Mouse (Mus musculus) CH12.LX (cell line): Measurements from ENCODE around the gene Cmya5. TPM values are rescaled to one million over a fixed set of nuclear protein-coding genes. Genes with fewer than 3 reads are reported as not detected.

Experiments
- DNase-seq: peaks from one replicate; pipeline ENCODE4 v3.0.0-alpha.2; 2013; ENCODE audit errors: extremely low read depth
- H3K27ac ChIP-seq: 2 replicates; pipeline ENCODE4 v1.5.1; 2012; ENCODE audit warnings: low read depth, mild to moderate bottlenecking, control low read depth, moderate library complexity; ENCODE audit not compliant: insufficient read depth
- H3K27me3 ChIP-seq: replicated peaks from 2 replicates; pipeline ENCODE3; 2012; ENCODE audit warnings: inconsistent platforms
- H3K36me3 ChIP-seq, 2 experiments: replicated peaks in 1 of 2; 2 replicates each; pipeline versions ENCODE3 to v1.6.1; 2012; ENCODE audit warnings: inconsistent platforms in 1 of 2, low read length in 1 of 2, mild to moderate bottlenecking in 1 of 2, mixed read lengths in 1 of 2, moderate library complexity in 1 of 2; ENCODE audit not compliant: control insufficient read depth in 1 of 2, insufficient read depth in 1 of 2
- H3K4me1 ChIP-seq, 2 experiments: 2 replicates each; pipeline ENCODE4 v1.6.1; 2012; ENCODE audit warnings: inconsistent platforms in 1 of 2, moderate library complexity in 1 of 2; ENCODE audit not compliant: insufficient read depth in 2 of 2, control insufficient read depth in 1 of 2
- H3K4me2 ChIP-seq: 2 replicates; pipeline ENCODE4 v1.6.1; 2012; ENCODE audit warnings: low read depth, mild to moderate bottlenecking, control low read depth; ENCODE audit not compliant: poor library complexity, insufficient read depth, severe bottlenecking
- H3K4me3 ChIP-seq, 3 experiments: fragments of 150-350 bp in 1 of 3; sonication (generic) in 1 of 3; replicated peaks in 1 of 3; 2 replicates each; pipeline versions ENCODE3 to v1.5.1; 2011 to 2012; ENCODE audit warnings: low read depth in 2 of 3, low read length in 2 of 3, mild to moderate bottlenecking in 2 of 3, moderate library complexity in 2 of 3, control low read depth in 1 of 3, improper control_type of control experiment in 1 of 3, inconsistent platforms in 1 of 3, mixed read lengths in 1 of 3; ENCODE audit not compliant: poor library complexity in 1 of 3
- H3K79me2 ChIP-seq: replicated peaks from 2 replicates; pipeline ENCODE4 v1.6.1; 2012; ENCODE audit warnings: mild to moderate bottlenecking, moderate library complexity; ENCODE audit not compliant: control insufficient read depth, poor library complexity, insufficient read depth, severe bottlenecking; ENCODE audit errors: extremely low read depth
- H3K9ac ChIP-seq: 2 replicates; pipeline ENCODE4 v1.6.1; 2012; ENCODE audit warnings: low read depth, mild to moderate bottlenecking, control low read depth, moderate library complexity; ENCODE audit not compliant: insufficient read depth
- H3K9me3 ChIP-seq: replicated peaks from 2 replicates; pipeline ENCODE3; 2012; ENCODE audit warnings: low read length, inconsistent platforms, mixed read lengths
- BHLHE40 ChIP-seq: IDR thresholded peaks from 2 replicates; pipeline ENCODE4 v1.6.1; 2011; ENCODE audit warnings: mild to moderate bottlenecking, low read depth, low read length, improper control_type of control experiment
- CHD1 ChIP-seq: IDR thresholded peaks from 2 replicates; pipeline ENCODE4 v1.6.1; 2012; ENCODE audit warnings: low read depth, low read length, improper control_type of control experiment, inconsistent platforms
- CHD2 ChIP-seq: IDR thresholded peaks from 2 replicates; pipeline ENCODE4 v1.6.1; 2011; ENCODE audit warnings: low read length, improper control_type of control experiment
- CTCF ChIP-seq, 2 experiments: IDR thresholded peaks in 1 of 2; conservative IDR thresholded peaks in 1 of 2; 2 replicates each; pipeline ENCODE4 v1.5.1; 2011 to 2012; ENCODE audit warnings: low read depth in 2 of 2, low read length in 2 of 2, improper control_type of control experiment in 1 of 2, inconsistent platforms in 1 of 2, mild to moderate bottlenecking in 1 of 2, moderate library complexity in 1 of 2
- E2F4 ChIP-seq: IDR thresholded peaks from 2 replicates; pipeline ENCODE4 v1.6.1; 2011; ENCODE audit warnings: low read depth, low read length, improper control_type of control experiment; ENCODE audit not compliant: insufficient replicate concordance
- ELF1 ChIP-seq: IDR thresholded peaks from 2 replicates; pipeline ENCODE4 v1.6.1; 2014; ENCODE audit warnings: low read depth, mild to moderate bottlenecking, inconsistent platforms, low read length, improper control_type of control experiment
- HCFC1 ChIP-seq: IDR thresholded peaks from 2 replicates; pipeline ENCODE4 v1.6.1; 2012; ENCODE audit warnings: low read depth, mild to moderate bottlenecking, inconsistent platforms, low read length, improper control_type of control experiment
- JUN ChIP-seq: IDR thresholded peaks from 2 replicates; pipeline ENCODE4 v1.6.1; 2011; ENCODE audit warnings: low read depth, mild to moderate bottlenecking, low read length, improper control_type of control experiment, moderate library complexity; ENCODE audit not compliant: insufficient read depth
- KAT2A ChIP-seq: IDR thresholded peaks from 2 replicates; pipeline ENCODE4 v1.6.1; 2012; ENCODE audit warnings: low read length, improper control_type of control experiment, inconsistent platforms; ENCODE audit not compliant: insufficient replicate concordance
- MAFK ChIP-seq: IDR thresholded peaks from 2 replicates; pipeline ENCODE4 v1.6.1; 2011; ENCODE audit warnings: low read length, improper control_type of control experiment; ENCODE audit not compliant: insufficient replicate concordance
- MEF2A ChIP-seq: IDR thresholded peaks from 2 replicates; pipeline ENCODE4 v1.6.1; 2014; ENCODE audit warnings: low read depth, mild to moderate bottlenecking, inconsistent platforms, low read length, improper control_type of control experiment, borderline replicate concordance
- MXI1 ChIP-seq: IDR thresholded peaks from 2 replicates; pipeline ENCODE4 v1.6.1; 2011; ENCODE audit warnings: mild to moderate bottlenecking, low read depth, low read length, improper control_type of control experiment
- NELFE ChIP-seq: IDR thresholded peaks from 2 replicates; pipeline ENCODE4 v1.6.1; 2011; ENCODE audit warnings: low read depth, low read length, improper control_type of control experiment
- NRF1 ChIP-seq: IDR thresholded peaks from 2 replicates; pipeline ENCODE4 v1.6.1; 2014; ENCODE audit warnings: low read depth, mild to moderate bottlenecking, inconsistent platforms, low read length, improper control_type of control experiment, moderate library complexity
- POLR2A ChIP-seq: IDR thresholded peaks from 2 replicates; pipeline ENCODE4 v1.6.1; 2011; ENCODE audit warnings: low read depth, mild to moderate bottlenecking, improper control_type of control experiment, low read length
- POLR2AphosphoS2 ChIP-seq: IDR thresholded peaks from 2 replicates; pipeline ENCODE4 v1.6.1; 2011; ENCODE audit warnings: low read depth, low read length, improper control_type of control experiment
- SIN3A ChIP-seq: IDR thresholded peaks from 2 replicates; pipeline ENCODE4 v1.6.1; 2012; ENCODE audit warnings: low read length, improper control_type of control experiment, inconsistent platforms
- SMC3 ChIP-seq: IDR thresholded peaks from 2 replicates; pipeline ENCODE4 v1.6.1; 2011; ENCODE audit warnings: low read depth, low read length, improper control_type of control experiment
- USF1 ChIP-seq: IDR thresholded peaks from 2 replicates; pipeline ENCODE4 v1.6.1; 2014; ENCODE audit warnings: low read depth, mild to moderate bottlenecking, inconsistent platforms, low read length, improper control_type of control experiment
- ZC3H11A ChIP-seq: IDR thresholded peaks from 2 replicates; pipeline ENCODE4 v1.6.1; 2012; ENCODE audit warnings: low read depth, mild to moderate bottlenecking, inconsistent platforms, low read length, improper control_type of control experiment
- ZNF384 ChIP-seq: IDR thresholded peaks from 2 replicates; pipeline ENCODE4 v1.6.1; 2012; ENCODE audit warnings: low read depth, low read length, improper control_type of control experiment, inconsistent platforms
- dilution Hi-C: fragments of 300-500 bp; cut with MboI; formaldehyde crosslinking; loops from 2 replicates; pipeline ENCODE4 v1.14.3; 2020; ENCODE audit warnings: low sequenced_read_pairs; ENCODE audit not compliant: extremely low pct_unique_long_range_greater_than_20kb, extremely low pct_ligation_motif_present
- in situ Hi-C: fragments of 300-500 bp; cut with MboI; formaldehyde crosslinking; loops from 3 replicates; pipeline ENCODE4 v1.14.3; 2019; ENCODE audit warnings: low sequenced_read_pairs, low pct_ligation_motif_present, low pct_unique_long_range_greater_than_20kb, mixed read lengths
- polyA plus RNA-seq: library from polyadenylated mRNA; unstranded; fragments of >175 nt; gene quantifications from 2 replicates; pipeline ENCODE4 v1.2.1, GENCODE M21; 2012; ENCODE audit warnings: low read depth; ENCODE audit not compliant: insufficient read length
- total RNA-seq, 2 experiments: library from RNA; depleted of rRNA; stranded (reverse); fragments of 300-350 nt in 1 of 2; fragments of >200 nt in 1 of 2; gene quantifications; 2 replicates each; pipeline ENCODE4 v1.2.3; 2012 to 2014

Gene Cmya5
- total and polyA plus RNA-seq, 3 experiments = 0.19 to 0.59 (median 0.34) TPM

- no peak for DNase-seq
- H3K79me2 ChIP-seq = no peaks in the 10 kb centered on the region
Observed at GRCm38 (mm10) chr13:93143819-93144283, 673 bp downstream of the Cmya5 start.

GRCm38 (mm10) chr13:93141184-93141583, 3.3 kb downstream of the Cmya5 start:
- no peak for DNase-seq
- in situ Hi-C loops = no loop called here
- Histone ChIP-seq H3K4me3 (no peak overlapping the region), H3K4me1 (no peaks in the 10 kb centered on the region), H3K27ac (no peak overlapping the region)
- no peak for TF ChIP-seq MXI1
- TF ChIP-seq MAFK = no peak
- no peak for TF ChIP-seq NELFE
- TF ChIP-seq POLR2A = no peak
- no peak for TF ChIP-seq KAT2A
- TF ChIP-seq NRF1 = no peak
- TF ChIP-seq ZNF384 = no peak
- TF ChIP-seq ELF1 = no peak
- TF ChIP-seq CTCF (conservative IDR thresholded peaks at IDR 0.05 in 1 of 2, IDR thresholded peaks at IDR 0.05 in 1 of 2; ENCODE audit: low read depth in 2 of 2, low read length in 2 of 2) = no peak
- TF ChIP-seq SMC3 = no peak
- no peak for TF ChIP-seq SIN3A
- TF ChIP-seq CHD1 = no peak
- TF ChIP-seq, all 38 proteins: peak for 0
- no peaks in the 10 kb centered on the region for H3K27me3 ChIP-seq
- H3K36me3 ChIP-seq = peaks cover 15 to 39% of the 10 kb centered on the region in 2 experiments
- dilution Hi-C loops = no loop called here
- no peaks in the 10 kb centered on the region for H3K9me3 ChIP-seq
- H3K9ac ChIP-seq = no peak overlapping the region
- no peaks in the 10 kb centered on the region for H3K79me2 ChIP-seq
- H3K4me2 ChIP-seq = no peak overlapping the region

More at GRCm38 (mm10) chr13:93143819-93144283, 673 bp downstream of the Cmya5 start:
- peaks cover 20 to 49% of the 10 kb centered on the region in 2 experiments for H3K36me3 ChIP-seq
- no peaks in the 10 kb centered on the region for H3K27me3 ChIP-seq
- dilution Hi-C loops = no loop called here
- no peak overlapping the region for H3K9ac ChIP-seq
- H3K9me3 ChIP-seq = no peaks in the 10 kb centered on the region
- no peak overlapping the region for H3K27ac ChIP-seq
- no peak for TF ChIP-seq NRF1
- TF ChIP-seq CHD2 = no peak
- H3K4me3 ChIP-seq = no peak overlapping the region
- no peak overlapping the region for H3K4me2 ChIP-seq
- H3K4me1 ChIP-seq = no peaks in the 10 kb centered on the region
- in situ Hi-C loops = no loop called here

- H3K27me3 ChIP-seq = no peaks in the 10 kb centered on the region
- peaks cover 0 to 10% of the 10 kb centered on the region in 2 experiments for H3K36me3 ChIP-seq
- in situ Hi-C loops (loop anchor here (10.0 kb wide), 1 partner anchor 143 kb away; no protein-coding TSS in a partner anchor), dilution Hi-C loops (no loop called here)
- no peak overlapping the region for H3K4me2 ChIP-seq
- H3K27ac ChIP-seq = no peak overlapping the region
- no peaks in the 10 kb centered on the region for H3K79me2 ChIP-seq
- TF ChIP-seq ZC3H11A (no peak), MEF2A (no peak), HCFC1 (no peak), USF1 (no peak), BHLHE40 (no peak), JUN (no peak), E2F4 (no peak), ELF1 (no peak), POLR2AphosphoS2 (no peak)
- no peak overlapping the region for H3K4me3 ChIP-seq
- H3K9ac ChIP-seq = no peak overlapping the region
- H3K9me3 ChIP-seq = no peaks in the 10 kb centered on the region
- peaks cover 0 to 10% of the 10 kb centered on the region in 2 experiments; a peak in 2 of 4 replicates for H3K4me1 ChIP-seq
- no peak for DNase-seq
Observed at GRCm38 (mm10) chr13:93138059-93138458, 6.5 kb downstream of the Cmya5 start.
